Mouse (Mus musculus): ENCODE measurements around the gene Prox1.

The Prox1 gene

GRCm38 (mm10) chr1:190143593-190143992 lies 26.9 kb downstream of the Prox1 start:
- DNase-seq (ENCODE audit: low spot score in 2 of 2), result no peak

- DNase-seq (ENCODE audit: low spot score in 2 of 2), result no peak
Observed at GRCm38 (mm10) chr1:190142584-190142983, 27.9 kb downstream of the Prox1 start.

GRCm38 (mm10) chr1:190140519-190140918 lies 30.0 kb downstream of the Prox1 start:
- no peak for DNase-seq (ENCODE audit: low spot score in 2 of 2)

- no peak for DNase-seq (ENCODE audit: low spot score in 2 of 2)
Observed at GRCm38 (mm10) chr1:190139711-190140405, 30.7 kb downstream of the Prox1 start.

- DNase-seq (ENCODE audit: low spot score in 2 of 2), result no peak
Observed at GRCm38 (mm10) chr1:190137943-190138342, 32.6 kb downstream of the Prox1 start.

GRCm38 (mm10) chr1:190132897-190133296 lies 37.6 kb downstream of the Prox1 start:
- DNase-seq (ENCODE audit: low spot score in 2 of 2), result no peak

- DNase-seq (ENCODE audit: low spot score in 2 of 2), result no peak
Observed at GRCm38 (mm10) chr1:190130888-190131287, 39.6 kb downstream of the Prox1 start.

GRCm38 (mm10) chr1:190129553-190129952 lies 41.0 kb downstream of the Prox1 start:
- DNase-seq (ENCODE audit: low spot score in 2 of 2), result no peak

GRCm38 (mm10) chr1:190128674-190129322 lies 41.7 kb downstream of the Prox1 start:
- DNase-seq (ENCODE audit: low spot score in 2 of 2), result no peak

GRCm38 (mm10) chr1:190127878-190128277 lies 42.6 kb downstream of the Prox1 start:
- DNase-seq (ENCODE audit: low spot score in 2 of 2), result no peak

- no peak for DNase-seq (ENCODE audit: low spot score in 2 of 2)
Observed at GRCm38 (mm10) chr1:190127163-190127795, 43.2 kb downstream of the Prox1 start.

- DNase-seq (ENCODE audit: low spot score in 2 of 2), result no peak
Observed at GRCm38 (mm10) chr1:190124961-190125739, 45.4 kb downstream of the Prox1 start.

- no peak for DNase-seq (ENCODE audit: low spot score in 2 of 2)
Observed at GRCm38 (mm10) chr1:190123404-190123803, 47.1 kb downstream of the Prox1 start.

GRCm38 (mm10) chr1:190115985-190116384 lies 54.5 kb downstream of the Prox1 start:
- no peak for DNase-seq (ENCODE audit: low spot score in 2 of 2)

GRCm38 (mm10) chr1:190111741-190112140 lies 58.8 kb downstream of the Prox1 start:
- no peak for DNase-seq (ENCODE audit: low spot score in 2 of 2)

- DNase-seq (ENCODE audit: low spot score in 2 of 2), result no peak
Observed at GRCm38 (mm10) chr1:190107587-190107986, 62.9 kb downstream of the Prox1 start.

- DNase-seq (ENCODE audit: low spot score in 2 of 2), result no peak
Observed at GRCm38 (mm10) chr1:190106674-190107420, 63.7 kb downstream of the Prox1 start.

GRCm38 (mm10) chr1:190106060-190106459 lies 64.5 kb downstream of the Prox1 start:
- DNase-seq (ENCODE audit: low spot score in 2 of 2), result no peak

GRCm38 (mm10) chr1:190093326-190093725 lies 77.2 kb downstream of the Prox1 start:
- peak in 1 of 2 experiments; percentile 7 for DNase-seq (ENCODE audit: low spot score in 2 of 2)

- no peak for DNase-seq (ENCODE audit: low spot score in 2 of 2)
Observed at GRCm38 (mm10) chr1:190092076-190092475, 78.4 kb downstream of the Prox1 start.

- DNase-seq (ENCODE audit: low spot score in 2 of 2), result no peak
Observed at GRCm38 (mm10) chr1:190088929-190089328, 81.6 kb downstream of the Prox1 start.

Measured in frontal cortex, postnatal 14 days (tissue).